Mouse (Mus musculus) erythroblast, embryonic 14.5 days (primary cell): ENCODE results near the gene B3gnt8. TPM values are rescaled to one million over a fixed set of nuclear protein-coding genes. Genes with fewer than 3 reads are reported as not detected.

ENCODE experiments used
- H3K27me3 ChIP-seq: 2 replicates; pipeline ENCODE4 v1.6.1; 2012; ENCODE audit warnings: inconsistent platforms; ENCODE audit not compliant: control insufficient read depth
- H3K36me3 ChIP-seq: 2 replicates; pipeline ENCODE4 v1.6.1; 2012; ENCODE audit warnings: mild to moderate bottlenecking, inconsistent platforms; ENCODE audit not compliant: control insufficient read depth
- H3K4me1 ChIP-seq: 2 replicates; pipeline ENCODE4 v1.6.1; 2012; ENCODE audit warnings: inconsistent platforms; ENCODE audit not compliant: control insufficient read depth
- H3K4me3 ChIP-seq: replicated peaks from 2 replicates; pipeline ENCODE3; 2012; ENCODE audit warnings: moderate library complexity, mild to moderate bottlenecking, inconsistent platforms
- H3K9me3 ChIP-seq: 2 replicates; pipeline ENCODE4 v1.6.1; 2012; ENCODE audit warnings: low read length, inconsistent platforms, mixed read lengths; ENCODE audit not compliant: control insufficient read depth
- GATA1 ChIP-seq: IDR thresholded peaks from 2 replicates; pipeline ENCODE4 v1.6.1; 2012; ENCODE audit warnings: low read length, inconsistent platforms, mixed read lengths
- TAL1 ChIP-seq: IDR thresholded peaks from 3 replicates; pipeline ENCODE4 v1.6.1; 2012; ENCODE audit warnings: low read length, inconsistent platforms, mixed read lengths
- polyA plus RNA-seq: library from polyadenylated mRNA; stranded (reverse); fragments of >175 nt; gene quantifications from 2 replicates; pipeline ENCODE4 v1.2.3, GENCODE M21; 2012

Gene B3gnt8
- polyA plus RNA-seq, 1 experiment = 0.10 TPM

DNA sequence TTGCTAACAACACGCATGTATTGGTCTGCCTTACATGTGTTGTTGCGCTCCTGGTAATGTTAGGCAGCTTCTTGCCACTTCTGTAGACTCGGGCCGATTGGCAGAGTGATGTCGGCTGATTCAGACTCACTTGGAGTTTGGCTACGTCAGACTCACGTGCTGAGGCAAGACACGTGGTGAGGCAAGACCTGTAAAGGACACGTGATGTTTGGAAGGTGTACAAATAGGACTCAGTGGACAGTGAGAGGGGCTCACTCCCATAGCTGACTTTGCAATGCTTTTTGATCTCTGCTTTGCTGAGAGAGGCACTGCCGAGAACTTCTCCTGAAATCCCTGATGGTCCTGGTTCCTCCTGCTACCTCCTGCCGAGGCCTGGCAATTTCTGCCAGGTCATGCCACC, 25.8 kb upstream of the B3gnt8 start:
- Histone ChIP-seq H3K27me3 (no peaks in the 10 kb centered on the region), H3K4me1 (no peaks in the 10 kb centered on the region), H3K36me3 (no peaks in the 10 kb centered on the region), H3K9me3 (no peaks in the 10 kb centered on the region), H3K4me3 (no peak overlapping the region)
- TF ChIP-seq TAL1 (no peak), GATA1 (no peak)

DNA sequence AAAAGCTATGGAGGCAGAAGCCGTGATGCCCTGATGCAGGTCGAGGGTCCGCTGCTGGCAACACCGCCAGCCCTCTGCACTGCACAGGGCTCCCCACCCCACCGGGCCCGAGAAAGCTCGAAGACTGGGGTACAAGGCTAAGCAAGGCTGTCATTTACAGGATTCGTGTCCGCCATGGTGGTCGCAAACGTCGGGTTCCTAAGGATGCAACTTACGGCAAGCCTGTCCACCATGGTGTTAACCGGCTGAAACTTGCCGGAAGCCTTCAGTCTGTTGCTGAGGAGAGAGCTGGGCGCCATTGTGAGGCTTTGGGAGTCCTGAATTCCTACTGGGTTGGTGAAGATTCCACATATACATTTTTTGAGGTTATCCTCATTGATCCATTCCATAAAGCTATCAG, 25.1 kb upstream of the B3gnt8 start:
- Histone ChIP-seq H3K36me3 (no peaks in the 10 kb centered on the region), H3K4me1 (no peaks in the 10 kb centered on the region), H3K27me3 (no peaks in the 10 kb centered on the region), H3K9me3 (no peaks in the 10 kb centered on the region), H3K4me3 (no peak overlapping the region)
- no peak for TF ChIP-seq GATA1
- no peak for TF ChIP-seq TAL1

DNA sequence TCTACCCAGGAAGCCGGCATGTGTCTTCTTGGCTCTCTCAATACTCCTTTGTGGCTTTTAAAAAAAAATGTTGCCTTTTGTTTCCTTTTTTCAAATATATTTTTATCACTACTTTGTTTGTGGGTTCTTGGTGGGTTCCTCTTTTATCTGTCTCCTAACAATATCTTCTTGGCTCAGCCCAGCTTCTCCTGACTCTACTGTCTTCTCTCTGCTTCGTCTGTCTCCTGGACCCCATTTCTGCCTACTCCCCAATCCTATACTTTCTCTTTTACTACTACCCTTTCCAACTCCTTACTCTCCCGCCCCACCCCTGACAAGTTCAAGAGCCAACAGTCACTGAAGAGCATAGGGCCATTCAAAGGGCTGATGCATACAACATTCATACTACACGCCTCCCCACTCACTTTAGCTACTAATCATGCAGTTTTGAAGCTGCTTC, 19.8 kb upstream of the B3gnt8 start:
- TF ChIP-seq GATA1 (no peak), TAL1 (no peak)
- no peak overlapping the region for H3K4me3 ChIP-seq
- H3K4me1 ChIP-seq = no peaks in the 10 kb centered on the region
- H3K36me3 ChIP-seq = no peaks in the 10 kb centered on the region
- no peaks in the 10 kb centered on the region for H3K9me3 ChIP-seq
- no peaks in the 10 kb centered on the region for H3K27me3 ChIP-seq

DNA sequence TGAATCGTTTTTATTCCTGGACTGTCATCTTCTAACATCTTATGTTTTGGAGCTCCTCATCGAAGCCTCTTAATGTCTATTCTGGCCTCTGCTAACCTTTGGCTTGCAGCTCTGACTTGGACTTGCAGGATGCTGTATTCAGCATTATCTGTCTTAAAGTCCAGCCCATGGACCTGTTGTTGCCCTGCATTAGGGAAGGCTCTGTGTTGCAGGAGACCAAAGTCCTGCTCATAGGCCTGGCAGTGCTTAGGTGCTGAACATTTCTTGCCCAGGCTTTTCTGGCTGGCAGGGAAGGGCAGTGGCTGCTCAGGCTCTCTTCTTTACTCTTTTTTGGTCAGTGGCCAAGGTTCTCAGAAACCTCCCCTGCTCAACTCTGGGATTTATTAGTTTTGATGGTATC, 19.3 kb upstream of the B3gnt8 start:
- H3K4me3 ChIP-seq = no peak overlapping the region
- H3K9me3 ChIP-seq = no peaks in the 10 kb centered on the region
- H3K36me3 ChIP-seq = no peaks in the 10 kb centered on the region
- TF ChIP-seq GATA1 (no peak), TAL1 (no peak)
- no peaks in the 10 kb centered on the region for H3K4me1 ChIP-seq
- no peaks in the 10 kb centered on the region for H3K27me3 ChIP-seq

DNA sequence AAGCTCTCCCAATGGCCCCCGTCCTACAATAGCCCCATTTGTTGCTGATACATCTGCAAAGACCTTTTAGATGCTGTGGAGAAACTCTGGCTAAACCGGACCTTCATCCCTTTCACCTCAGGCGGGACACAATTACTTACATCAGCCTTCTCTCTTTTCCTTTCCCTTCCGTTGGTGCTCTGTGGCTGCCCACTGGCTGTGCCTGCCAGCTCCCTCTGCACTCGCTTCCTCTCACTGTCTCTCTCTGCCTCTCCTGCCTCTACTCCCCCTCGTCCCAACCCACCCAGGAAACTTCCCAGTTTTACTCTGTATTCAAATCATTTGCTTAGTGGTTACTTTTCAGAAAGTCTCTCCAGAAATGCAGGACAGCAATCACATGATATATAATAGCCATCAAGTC, 16.4 kb upstream of the B3gnt8 start:
- Histone ChIP-seq H3K4me1 (no peaks in the 10 kb centered on the region), H3K9me3 (no peaks in the 10 kb centered on the region)
- no peak for TF ChIP-seq TAL1
- TF ChIP-seq GATA1 = no peak

DNA sequence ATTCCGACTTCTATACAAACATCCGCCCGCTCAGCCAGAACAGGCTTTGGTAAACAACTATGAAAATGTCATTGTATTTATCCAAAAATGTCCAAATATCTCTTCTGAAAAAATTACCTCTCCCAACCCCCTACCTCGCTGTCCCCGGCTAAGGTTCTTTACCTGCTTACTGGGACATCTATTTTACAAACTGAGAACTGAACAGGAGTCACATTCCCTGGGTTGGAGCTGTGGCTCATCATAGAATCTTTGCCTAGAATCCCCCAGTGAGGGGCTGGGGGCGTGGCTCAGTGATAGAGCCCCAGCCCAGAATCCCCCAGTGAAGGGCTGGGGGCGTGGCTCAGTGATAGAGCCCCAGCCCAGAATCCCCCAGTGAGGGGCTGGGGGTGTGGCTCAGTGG, 15.0 kb upstream of the B3gnt8 start:
- H3K4me1 ChIP-seq = no peaks in the 10 kb centered on the region; the same call in 1 of the 2 replicates
- H3K4me3 ChIP-seq = no peak overlapping the region
- no peaks in the 10 kb centered on the region for H3K36me3 ChIP-seq
- TF ChIP-seq GATA1 (no peak), TAL1 (no peak)
- no peaks in the 10 kb centered on the region for H3K9me3 ChIP-seq
- H3K27me3 ChIP-seq = no peaks in the 10 kb centered on the region

More for the DNA sequence above, 16.4 kb upstream of the B3gnt8 start:
- Histone ChIP-seq H3K4me3 (no peak overlapping the region), H3K36me3 (no peaks in the 10 kb centered on the region), H3K27me3 (no peaks in the 10 kb centered on the region)

DNA sequence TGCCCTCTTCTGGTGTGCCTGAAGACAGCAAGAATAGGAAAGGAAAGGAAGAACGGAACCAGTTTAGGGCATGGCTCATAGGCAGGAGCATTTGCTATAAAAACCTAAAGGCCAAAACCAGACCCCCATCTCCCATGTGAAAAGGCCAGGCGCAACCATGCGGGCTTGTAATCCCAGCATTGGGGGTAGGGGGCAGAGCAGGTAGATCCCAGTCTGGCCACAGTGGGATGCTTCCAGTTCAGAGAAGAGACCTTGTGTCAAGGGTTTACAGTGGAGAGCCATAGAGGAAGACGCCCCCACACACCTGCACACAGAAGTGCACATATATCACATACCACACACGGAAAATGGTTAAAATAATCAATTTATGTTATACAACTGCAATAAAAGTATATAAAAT, 12.4 kb upstream of the B3gnt8 start:
- Histone ChIP-seq H3K4me1 (peaks cover 5% of the 10 kb centered on the region), H3K36me3 (no peaks in the 10 kb centered on the region)
- TF ChIP-seq GATA1 = no peak
- TF ChIP-seq TAL1 = no peak

DNA sequence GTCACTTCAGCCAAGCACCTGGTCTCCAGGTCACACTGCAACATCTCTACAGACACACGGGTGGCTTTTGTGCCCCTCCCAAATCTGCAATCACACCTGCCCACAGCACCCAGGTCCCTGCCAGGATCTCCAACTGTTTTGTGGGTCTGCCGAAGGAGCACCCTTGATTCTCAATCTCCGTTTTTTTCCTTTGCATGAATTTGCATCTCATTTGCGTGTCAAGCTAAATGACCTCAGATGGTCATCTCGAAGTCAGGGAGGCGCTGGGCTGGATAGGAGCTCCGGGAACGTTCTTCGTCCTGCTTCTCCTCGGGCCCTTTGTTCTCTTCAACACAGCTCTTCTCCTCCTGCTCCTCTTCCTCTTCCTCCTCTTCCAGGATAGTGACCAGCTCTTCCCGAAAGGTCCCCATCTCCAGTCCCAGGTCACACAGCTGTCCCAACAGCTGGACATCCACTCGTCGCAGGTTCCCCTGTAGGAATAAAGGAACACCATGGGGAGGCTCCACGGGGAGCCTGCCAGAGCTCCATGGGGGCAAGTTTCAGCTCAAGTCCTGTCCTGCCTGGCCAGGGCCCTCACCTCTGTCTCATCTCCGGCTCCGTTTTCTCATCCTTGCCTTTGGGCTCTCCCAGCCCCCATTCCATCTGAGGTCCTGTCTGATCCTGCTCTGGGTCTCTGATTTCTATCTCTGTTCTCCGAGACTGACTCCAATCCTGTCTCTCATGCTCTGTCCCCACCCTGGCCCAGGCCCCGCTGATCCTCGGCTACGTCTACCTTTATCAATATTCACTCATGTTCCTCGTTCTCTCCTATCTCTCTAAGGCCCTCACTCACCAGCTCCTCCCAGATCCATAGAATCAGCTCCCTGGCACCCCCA, 11.4 kb upstream of the B3gnt8 start:
- no peak for TF ChIP-seq GATA1
- no peak for TF ChIP-seq TAL1
- Histone ChIP-seq H3K9me3 (no peaks in the 10 kb centered on the region), H3K36me3 (no peaks in the 10 kb centered on the region), H3K27me3 (no peaks in the 10 kb centered on the region), H3K4me3 (no peak overlapping the region), H3K4me1 (peaks cover 15% of the 10 kb centered on the region)

More for the DNA sequence above, 12.4 kb upstream of the B3gnt8 start:
- no peak overlapping the region for H3K4me3 ChIP-seq
- no peaks in the 10 kb centered on the region for H3K27me3 ChIP-seq
- H3K9me3 ChIP-seq = no peaks in the 10 kb centered on the region

DNA sequence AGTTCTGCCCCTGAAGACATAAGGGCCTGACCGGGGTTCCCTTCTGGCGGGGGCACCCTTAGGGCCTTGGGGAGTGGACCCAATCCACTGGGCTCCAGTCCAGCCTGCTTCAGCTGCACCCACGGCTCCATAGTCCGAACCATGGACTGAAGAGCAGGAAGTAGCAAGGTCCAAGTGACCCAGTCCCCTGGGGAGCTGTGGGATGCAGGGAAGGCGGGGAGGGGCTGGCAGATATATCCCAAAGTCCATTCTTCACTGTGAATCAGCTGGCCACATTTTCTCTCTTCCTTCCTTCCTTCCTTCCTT, 10.8 kb upstream of the B3gnt8 start, which contains the start of gene Erich4:
Gene Erich4, minus strand, starts transcription at position 187 of the 306 bp plus-strand sequence.
- no peaks in the 10 kb centered on the region for H3K27me3 ChIP-seq
- H3K9me3 ChIP-seq = no peaks in the 10 kb centered on the region
- H3K36me3 ChIP-seq = no peaks in the 10 kb centered on the region
- H3K4me3 ChIP-seq = no peak within 1 kb of the TSS
- TF ChIP-seq TAL1 (no peak), GATA1 (no peak)
- H3K4me1 ChIP-seq = peaks cover 17% of the 10 kb centered on the region
